Mouse (Mus musculus): ENCODE data around the gene Fam181a. TPM values are rescaled to one million over a fixed set of nuclear protein-coding genes. Genes with fewer than 3 reads are reported as not detected.

The Fam181a gene
- total and polyA plus RNA-seq, 3 experiments, result not detected

DNA sequence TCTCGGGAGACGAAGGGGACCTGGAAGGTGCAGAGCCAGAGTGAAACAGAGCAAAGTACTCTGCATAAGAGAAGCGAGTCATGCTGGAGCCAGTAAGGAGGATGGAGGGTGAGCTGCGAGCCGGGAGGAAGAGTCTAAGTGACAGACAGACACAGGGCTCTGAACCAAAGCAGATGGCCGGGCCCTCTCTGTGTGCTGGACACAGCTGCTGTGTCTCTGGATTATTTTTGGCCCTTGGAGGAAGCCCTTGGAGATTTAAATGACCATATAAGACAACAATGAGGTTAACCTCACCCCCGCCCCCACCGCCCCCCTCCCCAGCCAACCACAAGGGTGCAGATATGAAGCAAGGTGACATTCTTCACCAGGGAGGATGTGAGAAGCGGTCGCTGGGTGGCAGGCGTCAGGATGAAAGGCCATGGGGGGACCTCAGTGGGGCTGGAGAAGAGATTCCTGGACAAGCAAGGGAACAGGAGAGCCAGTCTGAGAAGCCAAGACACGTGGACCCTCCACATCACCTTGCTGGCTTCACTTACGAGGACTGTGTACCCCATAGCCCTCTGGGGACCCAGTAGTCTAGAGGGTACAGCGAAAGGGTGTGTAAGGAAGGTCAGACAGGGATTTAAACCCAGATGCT lies 27.5 kb downstream of the Fam181a start:
- TF ChIP-seq CTCF (conservative IDR thresholded peaks at IDR 0.05 in 1 of 2, IDR thresholded peaks at IDR 0.05 in 1 of 2; ENCODE audit: low read depth in 2 of 2, low read length in 2 of 2), result peak in 1 of 2 experiments; percentile 19; a peak in 1 of 4 replicates
- no peak for TF ChIP-seq GABPA (IDR thresholded peaks at IDR 0.05; ENCODE audit: insufficient replicate concordance, low read depth, low read length)
- no peak for TF ChIP-seq ELF1 (IDR thresholded peaks at IDR 0.05; ENCODE audit: low read depth, low read length)
- TF ChIP-seq JUND (conservative IDR thresholded peaks at IDR 0.05; ENCODE audit: low read depth, low read length), result no peak
- TF ChIP-seq MEF2A (IDR thresholded peaks at IDR 0.05; ENCODE audit: borderline replicate concordance, low read depth, low read length), result peak; percentile 69; the same call in 1 of the 2 replicates
- no peak overlapping the region for H3K4me3 ChIP-seq (replicated peaks in 1 of 3; ENCODE audit: low read depth in 2 of 3, low read length in 2 of 3, poor library complexity in 1 of 3)
- H3K4me1 ChIP-seq (ENCODE audit: control insufficient read depth in 1 of 2, insufficient read depth in 2 of 2), result peaks cover 39 to 75% of the 10 kb centered on the region in 2 experiments
- peaks cover 0 to 2% of the 10 kb centered on the region in 2 experiments for H3K36me3 ChIP-seq (replicated peaks in 1 of 2; ENCODE audit: control insufficient read depth in 1 of 2, insufficient read depth in 1 of 2, low read length in 1 of 2)
- H3K27me3 ChIP-seq (replicated peaks), result no peaks in the 10 kb centered on the region
- in situ Hi-C loops (cut with MboI; ENCODE audit: low pct_ligation_motif_present, low pct_unique_long_range_greater_than_20kb, low sequenced_read_pairs), result no loop called here
- H3K4me2 ChIP-seq (ENCODE audit: insufficient read depth, low read depth, poor library complexity, severe bottlenecking), result no peak overlapping the region
- no peaks in the 10 kb centered on the region for H3K79me2 ChIP-seq (replicated peaks; ENCODE audit: control insufficient read depth, extremely low read depth, insufficient read depth, poor library complexity, severe bottlenecking)
- H3K9me3 ChIP-seq (replicated peaks; ENCODE audit: low read length), result peaks cover 4% of the 10 kb centered on the region
- no peak overlapping the region for H3K27ac ChIP-seq (ENCODE audit: insufficient read depth, low read depth)
- no peak for DNase-seq (ENCODE audit: extremely low read depth)
- no peak overlapping the region for H3K9ac ChIP-seq (ENCODE audit: insufficient read depth, low read depth)
- dilution Hi-C loops (cut with MboI; ENCODE audit: extremely low pct_ligation_motif_present, extremely low pct_unique_long_range_greater_than_20kb, low sequenced_read_pairs), result no loop called here

DNA sequence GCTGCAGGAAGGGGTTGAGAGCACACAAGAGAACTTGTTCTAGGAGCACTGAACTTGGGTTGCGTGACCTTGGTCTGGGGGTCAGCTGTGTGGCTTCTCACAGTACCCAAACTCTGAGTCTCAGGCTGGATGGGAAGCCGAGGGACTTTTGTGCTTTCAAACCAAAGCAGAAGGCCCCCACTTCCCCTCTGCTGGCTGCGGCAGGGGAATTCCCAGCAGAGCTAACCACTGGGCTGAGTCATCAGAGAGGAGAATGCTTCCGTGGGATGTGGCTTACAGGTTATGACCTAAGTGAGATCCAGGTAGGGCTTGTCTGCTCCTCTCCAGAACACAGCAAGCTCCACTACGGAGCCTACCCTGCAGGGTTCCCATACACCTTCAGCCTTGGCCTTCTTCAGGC lies 30.4 kb downstream of the Fam181a start:
- no peaks in the 10 kb centered on the region for H3K27me3 ChIP-seq (replicated peaks)
- no peaks in the 10 kb centered on the region for H3K36me3 ChIP-seq (replicated peaks in 1 of 2; ENCODE audit: control insufficient read depth in 1 of 2, insufficient read depth in 1 of 2, low read length in 1 of 2)
- peaks cover 48 to 84% of the 10 kb centered on the region in 2 experiments for H3K4me1 ChIP-seq (ENCODE audit: control insufficient read depth in 1 of 2, insufficient read depth in 2 of 2)
- DNase-seq (ENCODE audit: extremely low read depth), result peak; percentile 92
- no peak overlapping the region for H3K9ac ChIP-seq (ENCODE audit: insufficient read depth, low read depth)
- H3K4me3 ChIP-seq (replicated peaks in 1 of 3; ENCODE audit: low read depth in 2 of 3, low read length in 2 of 3, poor library complexity in 1 of 3), result no peak overlapping the region
- no peak for TF ChIP-seq CTCF (conservative IDR thresholded peaks at IDR 0.05 in 1 of 2, IDR thresholded peaks at IDR 0.05 in 1 of 2; ENCODE audit: low read depth in 2 of 2, low read length in 2 of 2)
- TF ChIP-seq MAZ (IDR thresholded peaks at IDR 0.05; ENCODE audit: low read depth, low read length), result peak; percentile 95
- peak; percentile 93 for TF ChIP-seq EP300 (IDR thresholded peaks at IDR 0.05; ENCODE audit: low read length)
- peak; percentile 93 for TF ChIP-seq RCOR1 (conservative IDR thresholded peaks at IDR 0.05; ENCODE audit: low read depth, low read length)
- TF ChIP-seq NRF1 (IDR thresholded peaks at IDR 0.05; ENCODE audit: low read depth, low read length), result no peak
- peak; percentile 71 for TF ChIP-seq JUN (IDR thresholded peaks at IDR 0.05; ENCODE audit: insufficient read depth, low read depth, low read length)
- TF ChIP-seq SIN3A (IDR thresholded peaks at IDR 0.05; ENCODE audit: low read length), result peak; percentile 76
- peak; percentile 91 for TF ChIP-seq MAFK (IDR thresholded peaks at IDR 0.05; ENCODE audit: insufficient replicate concordance, low read length)
- peak; percentile 62; the same call in 1 of the 2 replicates for TF ChIP-seq ELF1 (IDR thresholded peaks at IDR 0.05; ENCODE audit: low read depth, low read length)
- TF ChIP-seq ZMIZ1 (IDR thresholded peaks at IDR 0.05; ENCODE audit: low read depth, low read length), result no peak
- TF ChIP-seq TCF12 (IDR thresholded peaks at IDR 0.05; ENCODE audit: low read depth, low read length), result peak; percentile 92; the same call in 1 of the 2 replicates
- TF ChIP-seq MXI1 (IDR thresholded peaks at IDR 0.05; ENCODE audit: low read depth, low read length), result 0 out of 2 replicates have a peak, but pooled peaks have one; percentile 62
- TF ChIP-seq ETS1 (conservative IDR thresholded peaks at IDR 0.05; ENCODE audit: low read depth, low read length), result peak; percentile 95
- peak; percentile 77 for TF ChIP-seq CHD2 (IDR thresholded peaks at IDR 0.05; ENCODE audit: low read length)
- no peak for TF ChIP-seq POLR2AphosphoS2 (IDR thresholded peaks at IDR 0.05; ENCODE audit: low read depth, low read length)
- TF ChIP-seq HCFC1 (IDR thresholded peaks at IDR 0.05; ENCODE audit: low read depth, low read length), result peak; percentile 37
- peak; percentile 50; the same call in 1 of the 2 replicates for TF ChIP-seq MYC (IDR thresholded peaks at IDR 0.05; ENCODE audit: low read depth, low read length)
- TF ChIP-seq USF2 (conservative IDR thresholded peaks at IDR 0.05; ENCODE audit: low read depth, low read length), result no peak
- no peak; the same call in 1 of the 2 replicates for TF ChIP-seq RAD21 (IDR thresholded peaks at IDR 0.05; ENCODE audit: low read depth, low read length)
- TF ChIP-seq KAT2A (IDR thresholded peaks at IDR 0.05; ENCODE audit: insufficient replicate concordance, low read length), result no peak
- TF ChIP-seq GABPA (IDR thresholded peaks at IDR 0.05; ENCODE audit: insufficient replicate concordance, low read depth, low read length), result no peak
- TF ChIP-seq IRF4 (IDR thresholded peaks at IDR 0.05; ENCODE audit: low read depth, low read length), result peak; percentile 86
- peak; percentile 9 for TF ChIP-seq SMC3 (IDR thresholded peaks at IDR 0.05; ENCODE audit: low read depth, low read length)
- no peak for TF ChIP-seq CHD1 (IDR thresholded peaks at IDR 0.05; ENCODE audit: low read depth, low read length)
- TF ChIP-seq JUND (conservative IDR thresholded peaks at IDR 0.05; ENCODE audit: low read depth, low read length), result peak; percentile 69
- TF ChIP-seq BHLHE40 (IDR thresholded peaks at IDR 0.05; ENCODE audit: low read depth, low read length), result peak; percentile 85
- TF ChIP-seq MEF2A (IDR thresholded peaks at IDR 0.05; ENCODE audit: borderline replicate concordance, low read depth, low read length), result peak; percentile 82; the same call in 1 of the 2 replicates
- peak overlapping the region; percentile 68 for H3K27ac ChIP-seq (ENCODE audit: insufficient read depth, low read depth)
- no peaks in the 10 kb centered on the region for H3K79me2 ChIP-seq (replicated peaks; ENCODE audit: control insufficient read depth, extremely low read depth, insufficient read depth, poor library complexity, severe bottlenecking)
- in situ Hi-C loops (cut with MboI; ENCODE audit: low pct_ligation_motif_present, low pct_unique_long_range_greater_than_20kb, low sequenced_read_pairs) (no loop called here), dilution Hi-C loops (cut with MboI; ENCODE audit: extremely low pct_ligation_motif_present, extremely low pct_unique_long_range_greater_than_20kb, low sequenced_read_pairs) (no loop called here)
- peaks cover 9% of the 10 kb centered on the region for H3K9me3 ChIP-seq (replicated peaks; ENCODE audit: low read length)
- H3K4me2 ChIP-seq (ENCODE audit: insufficient read depth, low read depth, poor library complexity, severe bottlenecking), result peak overlapping the region; percentile 41

All from CH12.LX (cell line).